22 mouse cellular contexts compared by ENCODE assay signal in genomic region chr5:36759848-36760247, GRCm38 (mm10). TPM values are rescaled to one million over a fixed set of nuclear protein-coding genes. Genes with fewer than 3 reads are reported as not detected.
A peak's percentile ranks its signal among the peaks of the same experiment; 100 is the strongest.
DNase-seq lines count a peak whose midpoint lies in the region; ATAC-seq and TF ChIP-seq lines count a peak whose summit lies in the region.
"Had no signal": no experiment of that assay in that cellular context is flagged by ENCODE, and none has a peak within 500 bp of the region (broad histone marks: within the 10 kb centered on the region; RNA-seq: fewer than 3 reads in every experiment).

No protein-coding gene starts in this region.

- WGBS in embryonic facial prominence, embryonic 11.5 days, result 52% methylated on average over 4 of the region's 4 CpGs
- WGBS in embryonic facial prominence, embryonic 10.5 days, result 67% methylated on average over 4 of the region's 4 CpGs
- WGBS in kidney, embryonic 16.5 days, result 27% methylated on average over 4 of the region's 4 CpGs
- 35% methylated on average over 4 of the region's 4 CpGs for WGBS in stomach, embryonic 16.5 days
- 28% methylated on average over 4 of the region's 4 CpGs for WGBS in stomach, postnatal 0 days
- 32% methylated on average over 4 of the region's 4 CpGs for WGBS in intestine, postnatal 0 days

- peak; percentile 8 for DNase-seq in embryonic facial prominence, embryonic 11.5 days (ENCODE audit: low spot score)
- no peak for DNase-seq in embryonic facial prominence, embryonic 10.5 days (ENCODE audit: low spot score)
- no peak for DNase-seq in kidney, postnatal 4 days
- no peak for DNase-seq in stomach, postnatal 0 days (ENCODE audit: low spot score)
- DNase-seq: adrenal gland, adult 2 months; adrenal gland, postnatal 14 days; B cell, adult 2 months; cerebellum, adult 11 months; cerebellum, adult 2 months; cerebellum, adult 9-11 months; forebrain, postnatal 0 days; gastrocnemius, adult 2 months; gastrocnemius, postnatal 14 days had no signal

- H3K4me2 ChIP-seq in embryonic facial prominence, embryonic 11.5 days (ENCODE audit: low read depth, low read length), result no peak overlapping the region
- no peak overlapping the region for H3K4me2 ChIP-seq in kidney, embryonic 16.5 days (replicated peaks; ENCODE audit: low read depth, low read length)
- no peak overlapping the region for H3K4me2 ChIP-seq in stomach, embryonic 16.5 days (ENCODE audit: low read depth, low read length)
- H3K4me2 ChIP-seq in stomach, postnatal 0 days (replicated peaks; ENCODE audit: low read depth), result no peak overlapping the region
- H3K4me2 ChIP-seq in intestine, postnatal 0 days (replicated peaks; ENCODE audit: low read depth), result no peak overlapping the region
- H3K4me2 ChIP-seq: embryonic facial prominence, embryonic 15.5 days; heart, embryonic 11.5 days; hindbrain, embryonic 12.5 days; hindbrain, embryonic 15.5 days had no signal

- H3K36me3 ChIP-seq in embryonic facial prominence, embryonic 11.5 days (replicated peaks; ENCODE audit: control insufficient read depth, insufficient read depth, low read depth, low read length), result no peaks in the 10 kb centered on the region
- no peaks in the 10 kb centered on the region for H3K36me3 ChIP-seq in embryonic facial prominence, embryonic 10.5 days (replicated peaks)
- no peaks in the 10 kb centered on the region for H3K36me3 ChIP-seq in kidney, embryonic 16.5 days (ENCODE audit: insufficient read depth, low read length)
- no peaks in the 10 kb centered on the region for H3K36me3 ChIP-seq in stomach, embryonic 16.5 days (ENCODE audit: control insufficient read depth, insufficient read depth, low read length)
- H3K36me3 ChIP-seq in stomach, postnatal 0 days (ENCODE audit: control insufficient read depth, insufficient read depth, low read length), result no peaks in the 10 kb centered on the region
- no peaks in the 10 kb centered on the region for H3K36me3 ChIP-seq in intestine, postnatal 0 days (ENCODE audit: control insufficient read depth, insufficient read depth)
- H3K36me3 ChIP-seq: embryonic facial prominence, embryonic 15.5 days; G1E; hindbrain, embryonic 12.5 days; hindbrain, embryonic 15.5 days had no signal

- H3K4me1 ChIP-seq in embryonic facial prominence, embryonic 11.5 days (ENCODE audit: control insufficient read depth, insufficient read depth, low read length), result peaks cover 2% of the 10 kb centered on the region; the same call in 1 of the 2 replicates
- peaks cover 33% of the 10 kb centered on the region for H3K4me1 ChIP-seq in embryonic facial prominence, embryonic 10.5 days
- peaks cover 7% of the 10 kb centered on the region; the same call in 1 of the 2 replicates for H3K4me1 ChIP-seq in kidney, embryonic 16.5 days (ENCODE audit: insufficient read depth, low read length)
- H3K4me1 ChIP-seq in stomach, embryonic 16.5 days (ENCODE audit: control insufficient read depth, insufficient read depth, low read length), result peaks cover 5% of the 10 kb centered on the region; the same call in 1 of the 2 replicates
- no peaks in the 10 kb centered on the region for H3K4me1 ChIP-seq in stomach, postnatal 0 days (replicated peaks; ENCODE audit: control insufficient read depth, insufficient read depth)
- H3K4me1 ChIP-seq in intestine, postnatal 0 days (replicated peaks; ENCODE audit: control insufficient read depth, insufficient read depth, low read length), result no peaks in the 10 kb centered on the region
- H3K4me1 ChIP-seq: hindbrain, embryonic 15.5 days had no signal

- TF ChIP-seq EP300 in stomach, postnatal 0 days (optimal IDR thresholded peaks at IDR 0.05), result no peak

- no peaks in the 10 kb centered on the region for H3K27me3 ChIP-seq in embryonic facial prominence, embryonic 11.5 days (ENCODE audit: control insufficient read depth, insufficient read depth, low read length)
- H3K27me3 ChIP-seq in embryonic facial prominence, embryonic 10.5 days (replicated peaks; ENCODE audit: low read depth, poor library complexity, severe bottlenecking), result no peaks in the 10 kb centered on the region
- no peaks in the 10 kb centered on the region for H3K27me3 ChIP-seq in kidney, embryonic 16.5 days (ENCODE audit: insufficient read depth, low read length)
- no peaks in the 10 kb centered on the region for H3K27me3 ChIP-seq in stomach, embryonic 16.5 days (ENCODE audit: control insufficient read depth, insufficient read depth, low read length)
- no peaks in the 10 kb centered on the region for H3K27me3 ChIP-seq in stomach, postnatal 0 days (ENCODE audit: control insufficient read depth, insufficient read depth, low read length)
- H3K27me3 ChIP-seq in intestine, postnatal 0 days (replicated peaks; ENCODE audit: control insufficient read depth, insufficient read depth, low read length), result no peaks in the 10 kb centered on the region
- H3K27me3 ChIP-seq: embryonic facial prominence, embryonic 15.5 days; hindbrain, embryonic 12.5 days; hindbrain, embryonic 15.5 days had no signal

- H3K27ac ChIP-seq in embryonic facial prominence, embryonic 11.5 days (replicated peaks; ENCODE audit: low read depth, low read length), result no peak overlapping the region
- no peak overlapping the region for H3K27ac ChIP-seq in embryonic facial prominence, embryonic 10.5 days (replicated peaks)
- H3K27ac ChIP-seq in kidney, embryonic 16.5 days (ENCODE audit: low read length), result no peak overlapping the region
- H3K27ac ChIP-seq in stomach, embryonic 16.5 days (ENCODE audit: low read length), result no peak overlapping the region; the same call in none of the 2 replicates
- H3K27ac ChIP-seq in stomach, postnatal 0 days (replicated peaks), result no peak overlapping the region
- no peak overlapping the region for H3K27ac ChIP-seq in intestine, postnatal 0 days (ENCODE audit: low read depth, low read length)
- H3K27ac ChIP-seq: embryonic facial prominence, embryonic 15.5 days; gastrocnemius, adult 2 months; hindbrain, embryonic 12.5 days; hindbrain, embryonic 15.5 days had no signal

- H3K9ac ChIP-seq in embryonic facial prominence, embryonic 11.5 days (replicated peaks; ENCODE audit: low read length), result no peak overlapping the region
- H3K9ac ChIP-seq in kidney, embryonic 16.5 days (replicated peaks; ENCODE audit: low read length), result no peak overlapping the region
- H3K9ac ChIP-seq in stomach, embryonic 16.5 days (ENCODE audit: low read length), result no peak overlapping the region
- H3K9ac ChIP-seq in stomach, postnatal 0 days (ENCODE audit: low read length), result no peak overlapping the region
- H3K9ac ChIP-seq in intestine, postnatal 0 days (ENCODE audit: low read depth, low read length), result no peak overlapping the region
- H3K9ac ChIP-seq: embryonic facial prominence, embryonic 15.5 days; forebrain, postnatal 0 days; hindbrain, embryonic 12.5 days; hindbrain, embryonic 15.5 days had no signal

- ATAC-seq in embryonic facial prominence, embryonic 11.5 days (replicated peaks; ENCODE audit: insufficient number of reproducible peaks, low FRiP score, low TSS enrichment, low read depth), result no peak
- 0 out of 2 replicates have a peak, but pooled peaks have one; percentile 55 for ATAC-seq in kidney, embryonic 16.5 days (ENCODE audit: low FRiP score, low TSS enrichment)
- ATAC-seq in stomach, embryonic 16.5 days (ENCODE audit: insufficient read depth, low FRiP score), result peak; percentile 66; the same call in 1 of the 2 replicates
- ATAC-seq in stomach, postnatal 0 days (ENCODE audit: low FRiP score, low TSS enrichment), result no peak
- ATAC-seq in intestine, postnatal 0 days, result no peak
- ATAC-seq: forebrain, embryonic 14.5 days; forebrain, postnatal 0 days had no signal

- no peak overlapping the region for H3K4me3 ChIP-seq in embryonic facial prominence, embryonic 11.5 days (ENCODE audit: low read depth, low read length)
- H3K4me3 ChIP-seq in embryonic facial prominence, embryonic 10.5 days, result no peak overlapping the region
- no peak overlapping the region for H3K4me3 ChIP-seq in kidney, embryonic 16.5 days (ENCODE audit: low read length)
- H3K4me3 ChIP-seq in stomach, embryonic 16.5 days (replicated peaks; ENCODE audit: low read length), result no peak overlapping the region
- no peak overlapping the region for H3K4me3 ChIP-seq in stomach, postnatal 0 days (ENCODE audit: low read depth, low read length)
- no peak overlapping the region for H3K4me3 ChIP-seq in intestine, postnatal 0 days (ENCODE audit: low read depth, low read length)
- H3K4me3 ChIP-seq: embryonic facial prominence, embryonic 15.5 days; gastrocnemius, adult 2 months; hindbrain, embryonic 12.5 days; hindbrain, embryonic 15.5 days had no signal

- no peaks in the 10 kb centered on the region for H3K9me3 ChIP-seq in embryonic facial prominence, embryonic 11.5 days (replicated peaks; ENCODE audit: control insufficient read depth, low read length)
- H3K9me3 ChIP-seq in embryonic facial prominence, embryonic 10.5 days, result no peaks in the 10 kb centered on the region
- no peaks in the 10 kb centered on the region for H3K9me3 ChIP-seq in kidney, embryonic 16.5 days (ENCODE audit: low read length)
- no peaks in the 10 kb centered on the region for H3K9me3 ChIP-seq in stomach, embryonic 16.5 days (replicated peaks; ENCODE audit: control insufficient read depth, low read length)
- H3K9me3 ChIP-seq in stomach, postnatal 0 days (ENCODE audit: control insufficient read depth, low read length), result no peaks in the 10 kb centered on the region
- H3K9me3 ChIP-seq in intestine, postnatal 0 days (ENCODE audit: control insufficient read depth), result no peaks in the 10 kb centered on the region
- H3K9me3 ChIP-seq: embryonic facial prominence, embryonic 15.5 days; G1E; hindbrain, embryonic 12.5 days; hindbrain, embryonic 15.5 days had no signal

- no peak for TF ChIP-seq CTCF in stomach, postnatal 0 days (IDR thresholded peaks at IDR 0.05; ENCODE audit: low read depth)
- TF ChIP-seq CTCF in intestine, postnatal 0 days (IDR thresholded peaks at IDR 0.05; ENCODE audit: low read depth), result no peak

RNA-seq across cellular contexts. Expression of gene Bloc1s4, which starts 11.4 kb away (rescaled TPM):
- polyA plus RNA-seq in embryonic facial prominence, embryonic 11.5 days (2014; fragmentation: Nextera tagmentation; extraction: Ambion mirVana), result 24.5 and 25.3 TPM in 2 replicates
- 20.5 and 24.2 TPM in 2 replicates for polyA plus RNA-seq in embryonic facial prominence, embryonic 10.5 days (2016; fragmentation: Nextera tagmentation; extraction: Ambion mirVana)
- 24.9 and 25.4 TPM in 2 replicates for polyA plus RNA-seq in kidney, embryonic 16.5 days (2015; fragmentation: Nextera tagmentation; extraction: Ambion mirVana)
- polyA plus RNA-seq in stomach, embryonic 16.5 days (2015; fragmentation: Nextera tagmentation; extraction: Ambion mirVana), result 12.8 and 18.3 TPM in 2 replicates
- polyA plus RNA-seq in stomach, postnatal 0 days (2015; fragmentation: Nextera tagmentation; extraction: Ambion mirVana), result 21.4 and 22.2 TPM in 2 replicates
- 22.0 and 22.5 TPM in 2 replicates for polyA plus RNA-seq in intestine, postnatal 0 days (2015; fragmentation: Nextera tagmentation; extraction: Ambion mirVana)

RNA-seq across cellular contexts. Expression of gene Mrfap1, which starts 36.7 kb away (rescaled TPM):
- 768 and 796 TPM in 2 replicates for polyA plus RNA-seq in embryonic facial prominence, embryonic 11.5 days (2014; fragmentation: Nextera tagmentation; extraction: Ambion mirVana)
- 494 and 508 TPM in 2 replicates for polyA plus RNA-seq in embryonic facial prominence, embryonic 10.5 days (2016; fragmentation: Nextera tagmentation; extraction: Ambion mirVana)
- polyA plus RNA-seq in kidney, embryonic 16.5 days (2015; fragmentation: Nextera tagmentation; extraction: Ambion mirVana), result 396 and 428 TPM in 2 replicates
- 279 and 321 TPM in 2 replicates for polyA plus RNA-seq in stomach, embryonic 16.5 days (2015; fragmentation: Nextera tagmentation; extraction: Ambion mirVana)
- 310 and 322 TPM in 2 replicates for polyA plus RNA-seq in stomach, postnatal 0 days (2015; fragmentation: Nextera tagmentation; extraction: Ambion mirVana)
- 379 and 386 TPM in 2 replicates for polyA plus RNA-seq in intestine, postnatal 0 days (2015; fragmentation: Nextera tagmentation; extraction: Ambion mirVana)

Comparison
In these comparisons a context has a peak if more than half of its experiments do, and no peak if none do; other contexts are left out.
1. ATAC-seq: peak in kidney, embryonic 16.5 days (single experiment) and stomach, embryonic 16.5 days (single experiment); none in embryonic facial prominence, embryonic 11.5 days (single experiment), stomach, postnatal 0 days (single experiment) and intestine, postnatal 0 days (single experiment).